Mouse (Mus musculus): ENCODE measurements at regions not wholly inside any gene's neighbourhood (a gene's known extent, or its start where the extent isn't known, plus 50 kb on each side); places are given as distances from the start of the nearest gene placed in this dataset.

- TF ChIP-seq CTCF (IDR thresholded peaks at IDR 0.05; ENCODE audit: low read depth) (no peak), EP300 (IDR thresholded peaks at IDR 0.05; ENCODE audit: low read depth) (no peak)
Measured at GRCm38 (mm10) chr1:12571755-12572358, 1158.0 kb downstream of the A830018L16Rik start.

Data from heart, postnatal 0 days (tissue).